In genomic region chr17:33394182-33395034, GRCm38 (mm10) we compare ENCODE assay signal across 8 mouse cellular contexts. TPM values are rescaled to one million over a fixed set of nuclear protein-coding genes. Genes with fewer than 3 reads are reported as not detected.
A peak's percentile ranks its signal among the peaks of the same experiment; 100 is the strongest.
DNase-seq lines count a peak whose midpoint lies in the region; ATAC-seq lines count a peak whose summit lies in the region.

Zfp101 (minus strand) TSS chr17:33394641.

- WGBS in hindbrain, embryonic 14.5 days, result under 1% methylated on average over 44 of the region's 44 CpGs

- H3K9ac ChIP-seq in hindbrain, embryonic 14.5 days, result peak within 1 kb of the TSS; percentile 63

- ATAC-seq in hindbrain, embryonic 14.5 days (ENCODE audit: low FRiP score), result peak; percentile 99

- no peaks in the 10 kb centered on the region for H3K9me3 ChIP-seq in hindbrain, embryonic 14.5 days (ENCODE audit: control insufficient read depth, low read length)

- peak; percentile 99 for DNase-seq in R1 (ENCODE audit: low read depth, low spot score)
- DNase-seq in cerebellum, postnatal 25 days, result peak; percentile 91 to 92
- DNase-seq in frontal cortex, postnatal 25 days (ENCODE audit: low spot score in 2 of 2), result peak; percentile 79 to 81
- peak; percentile 96 for DNase-seq in hindbrain, embryonic 14.5 days (ENCODE audit: low spot score)
- DNase-seq in layer of hippocampus, postnatal 36 days, result peak; percentile 87
- peak; percentile 98 for DNase-seq in lung, postnatal 36 days
- peak; percentile 98 for DNase-seq in retina, postnatal 1 day
- DNase-seq in urinary bladder, adult 18-20 months (ENCODE audit: low spot score in 2 of 2), result peak; percentile 76 to 84

- H3K4me3 ChIP-seq in hindbrain, embryonic 14.5 days (replicated peaks; ENCODE audit: low read length), result peak within 1 kb of the TSS; percentile 67

- peak within 1 kb of the TSS; percentile 71 for H3K4me2 ChIP-seq in hindbrain, embryonic 14.5 days (replicated peaks)

- H3K36me3 ChIP-seq in hindbrain, embryonic 14.5 days (replicated peaks; ENCODE audit: control insufficient read depth, insufficient read depth), result no peaks in the 10 kb centered on the region

- no peaks in the 10 kb centered on the region for H3K27me3 ChIP-seq in hindbrain, embryonic 14.5 days (ENCODE audit: control insufficient read depth, insufficient read depth, low read length)

- H3K27ac ChIP-seq in hindbrain, embryonic 14.5 days, result peak within 1 kb of the TSS; percentile 80

- H3K4me1 ChIP-seq in hindbrain, embryonic 14.5 days (replicated peaks; ENCODE audit: control insufficient read depth, insufficient read depth, low read length), result peaks cover 13% of the 10 kb centered on the region

RNA-seq across cellular contexts. Expression of gene Zfp101, which starts in this region (rescaled TPM):
- 12.7 and 13.2 TPM in 2 replicates for polyA plus RNA-seq in hindbrain, embryonic 14.5 days (2014; fragmentation: Nextera tagmentation; extraction: Ambion mirVana)
- 10 to 100 TPM; 11.6 to 12.5 TPM for total RNA-seq in layer of hippocampus, postnatal 36 days (2021)

Comparison
In these comparisons a context has a peak if more than half of its experiments do, and no peak if none do; other contexts are left out.
1. Peak in every context shown above with its lines: DNase-seq, ATAC-seq, H3K4me3 ChIP-seq and H3K27ac ChIP-seq.